ENCODE assay signal across 21 mouse cellular contexts in the genomic region with DNA sequence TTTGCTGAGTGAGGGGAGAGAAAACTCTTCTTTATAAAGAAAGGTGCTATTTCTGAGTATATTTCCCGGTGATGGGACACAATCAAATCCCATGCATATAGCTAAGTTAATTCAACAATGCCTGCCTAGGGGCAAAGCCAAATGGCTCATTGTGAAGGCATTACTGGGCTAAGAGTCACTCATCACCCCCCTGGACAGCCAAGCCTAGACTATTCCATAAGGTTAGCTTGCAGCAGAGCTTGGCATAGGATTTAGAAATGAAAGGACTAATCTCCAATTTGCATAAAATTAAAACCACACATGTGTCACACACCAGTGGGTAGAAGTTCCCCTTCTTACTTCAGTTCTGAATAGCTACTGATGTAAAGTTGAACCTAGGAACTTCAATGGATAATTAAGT.
DNase-seq lines count a peak whose midpoint lies in the region; ATAC-seq and TF ChIP-seq lines count a peak whose summit lies in the region.
"Had no signal": no experiment of that assay in that cellular context is flagged by ENCODE, and none has a peak within 500 bp of the region (broad histone marks: within the 10 kb centered on the region; RNA-seq: fewer than 3 reads in every experiment).

No protein-coding gene starts in this region.

- in situ Hi-C loops in CH12.LX (cut with MboI; ENCODE audit: low pct_ligation_motif_present, low pct_unique_long_range_greater_than_20kb, low sequenced_read_pairs): no loop called here

- no peak for TF ChIP-seq EP300 in CH12.LX (IDR thresholded peaks at IDR 0.05; ENCODE audit: low read length)

- no peak overlapping the region for H3K4me2 ChIP-seq in forebrain, embryonic 14.5 days (ENCODE audit: low read length)
- H3K4me2 ChIP-seq in forebrain, embryonic 16.5 days (ENCODE audit: low read length): no peak overlapping the region
- H3K4me2 ChIP-seq in CH12.LX (ENCODE audit: insufficient read depth, low read depth, poor library complexity, severe bottlenecking): no peak overlapping the region
- H3K4me2 ChIP-seq: forebrain, embryonic 13.5 days; heart, embryonic 12.5 days; heart, embryonic 15.5 days; hindbrain, embryonic 15.5 days had no signal

- no peak overlapping the region for H3K27ac ChIP-seq in forebrain, embryonic 14.5 days (ENCODE audit: low read depth, low read length)
- H3K27ac ChIP-seq in forebrain, embryonic 16.5 days (ENCODE audit: low read length): no peak overlapping the region
- no peak overlapping the region for H3K27ac ChIP-seq in CH12.LX (ENCODE audit: insufficient read depth, low read depth)
- H3K27ac ChIP-seq: forebrain, embryonic 13.5 days; heart, embryonic 15.5 days; hindbrain, embryonic 10.5 days; hindbrain, embryonic 15.5 days had no signal

- no peaks in the 10 kb centered on the region for H3K9me3 ChIP-seq in forebrain, embryonic 14.5 days (replicated peaks; ENCODE audit: control insufficient read depth, low read length)
- H3K9me3 ChIP-seq in forebrain, embryonic 16.5 days (ENCODE audit: control insufficient read depth, low read length): no peaks in the 10 kb centered on the region
- H3K9me3 ChIP-seq in CH12.LX (replicated peaks; ENCODE audit: low read length): no peaks in the 10 kb centered on the region
- H3K9me3 ChIP-seq: forebrain, embryonic 13.5 days; G1E; heart, embryonic 12.5 days; heart, embryonic 15.5 days; hindbrain, embryonic 10.5 days; hindbrain, embryonic 15.5 days had no signal

- TF ChIP-seq POLR2A in CH12.LX (IDR thresholded peaks at IDR 0.05; ENCODE audit: low read depth, low read length): no peak

- no peak overlapping the region for H3K4me3 ChIP-seq in forebrain, embryonic 14.5 days (ENCODE audit: low read depth, low read length)
- no peak overlapping the region for H3K4me3 ChIP-seq in forebrain, embryonic 16.5 days (replicated peaks; ENCODE audit: low read length)
- no peak overlapping the region for H3K4me3 ChIP-seq in CH12.LX (replicated peaks in 1 of 3; ENCODE audit: low read depth in 2 of 3, low read length in 2 of 3, poor library complexity in 1 of 3)
- H3K4me3 ChIP-seq: forebrain, embryonic 13.5 days; heart, embryonic 12.5 days; heart, embryonic 15.5 days; hindbrain, embryonic 10.5 days; hindbrain, embryonic 15.5 days had no signal

- H3K4me1 ChIP-seq in forebrain, embryonic 14.5 days (ENCODE audit: control insufficient read depth, insufficient read depth, low read length): no peaks in the 10 kb centered on the region
- no peaks in the 10 kb centered on the region for H3K4me1 ChIP-seq in forebrain, embryonic 16.5 days (replicated peaks; ENCODE audit: control insufficient read depth, insufficient read depth, low read length)
- H3K4me1 ChIP-seq in CH12.LX (ENCODE audit: control insufficient read depth in 1 of 2, insufficient read depth in 2 of 2): peaks cover 0 to 4% of the 10 kb centered on the region in 2 experiments; a peak in 1 of 4 replicates
- H3K4me1 ChIP-seq: heart, embryonic 12.5 days; heart, embryonic 15.5 days; hindbrain, embryonic 10.5 days; hindbrain, embryonic 15.5 days had no signal

- dilution Hi-C loops in CH12.LX (cut with MboI; ENCODE audit: extremely low pct_ligation_motif_present, extremely low pct_unique_long_range_greater_than_20kb, low sequenced_read_pairs): no loop called here

- no peak for TF ChIP-seq RAD21 in CH12.LX (IDR thresholded peaks at IDR 0.05; ENCODE audit: low read depth, low read length)

- H3K36me3 ChIP-seq in forebrain, embryonic 14.5 days (ENCODE audit: control insufficient read depth, insufficient read depth, low read length): no peaks in the 10 kb centered on the region
- H3K36me3 ChIP-seq in forebrain, embryonic 16.5 days (ENCODE audit: control insufficient read depth, insufficient read depth): no peaks in the 10 kb centered on the region
- no peaks in the 10 kb centered on the region for H3K36me3 ChIP-seq in CH12.LX (replicated peaks in 1 of 2; ENCODE audit: control insufficient read depth in 1 of 2, insufficient read depth in 1 of 2, low read length in 1 of 2)
- no peaks in the 10 kb centered on the region for H3K36me3 ChIP-seq in splenic B cell, adult 2 months (ENCODE audit: control insufficient read depth, insufficient read depth, low read length, poor library complexity, severe bottlenecking)
- H3K36me3 ChIP-seq: G1E; heart, embryonic 12.5 days; heart, embryonic 15.5 days; hindbrain, embryonic 10.5 days; hindbrain, embryonic 15.5 days had no signal

- no peaks in the 10 kb centered on the region for H3K79me2 ChIP-seq in CH12.LX (replicated peaks; ENCODE audit: control insufficient read depth, extremely low read depth, insufficient read depth, poor library complexity, severe bottlenecking)

- ATAC-seq in forebrain, embryonic 14.5 days: peak; percentile 37; the same call in 1 of the 2 replicates
- no peak for ATAC-seq in forebrain, embryonic 16.5 days
- ATAC-seq: forebrain, embryonic 13.5 days; intestine, postnatal 0 days had no signal

- H3K9ac ChIP-seq in forebrain, embryonic 14.5 days (ENCODE audit: low read length): no peak overlapping the region
- no peak overlapping the region for H3K9ac ChIP-seq in forebrain, embryonic 16.5 days (replicated peaks; ENCODE audit: low read depth, low read length)
- no peak overlapping the region for H3K9ac ChIP-seq in CH12.LX (ENCODE audit: insufficient read depth, low read depth)
- H3K9ac ChIP-seq: forebrain, embryonic 13.5 days; heart, embryonic 12.5 days; heart, embryonic 15.5 days; hindbrain, embryonic 15.5 days had no signal

- no peak for TF ChIP-seq CTCF in CH12.LX (conservative IDR thresholded peaks at IDR 0.05 in 1 of 2, IDR thresholded peaks at IDR 0.05 in 1 of 2; ENCODE audit: low read depth in 2 of 2, low read length in 2 of 2)

- no peaks in the 10 kb centered on the region for H3K27me3 ChIP-seq in forebrain, embryonic 14.5 days (replicated peaks; ENCODE audit: control insufficient read depth, insufficient read depth, low read length)
- no peaks in the 10 kb centered on the region for H3K27me3 ChIP-seq in forebrain, embryonic 16.5 days (replicated peaks; ENCODE audit: control insufficient read depth, insufficient read depth, low read length)
- peaks cover 15% of the 10 kb centered on the region for H3K27me3 ChIP-seq in CH12.LX (replicated peaks)
- no peaks in the 10 kb centered on the region for H3K27me3 ChIP-seq in splenic B cell, adult 2 months (ENCODE audit: control insufficient read depth, insufficient read depth, low read length, poor library complexity, severe bottlenecking)
- H3K27me3 ChIP-seq: forebrain, embryonic 13.5 days; heart, embryonic 12.5 days; heart, embryonic 15.5 days; hindbrain, embryonic 15.5 days had no signal

- no peak for DNase-seq in forebrain, embryonic 14.5 days (ENCODE audit: low spot score)
- DNase-seq in A20 (ENCODE audit: low read depth, low spot score) (peak; percentile 26), CH12.LX (ENCODE audit: extremely low read depth) (peak; percentile 6)
- DNase-seq in splenic B cell, adult 2 months (ENCODE audit: low read depth, low spot score): peak; percentile 4
- no peak for DNase-seq in kidney, postnatal 10 days
- DNase-seq: adrenal gland, adult 2 months; adrenal gland, postnatal 14 days; cerebellum, adult 8-10 months; gastrocnemius, postnatal 10 days; gastrocnemius, postnatal 36 days; heart, postnatal 10 days; heart, postnatal 36 days; kidney, adult 2 months had no signal

- 15% methylated on average over 1 of the region's 1 CpGs for WGBS in forebrain, embryonic 14.5 days
- WGBS in forebrain, embryonic 16.5 days: 17% methylated on average over 1 of the region's 1 CpGs

TF ChIP-seq in CH12.LX, 34 proteins besides CTCF, POLR2A, EP300 and RAD21:
- no peak for TF ChIP-seq ELF1 (IDR thresholded peaks at IDR 0.05; ENCODE audit: low read depth, low read length)

Comparison
In these comparisons a context has a peak if more than half of its experiments do, and no peak if none do; other contexts are left out.
1. DNase-seq: peak in A20 (single experiment), CH12.LX (single experiment) and splenic B cell, adult 2 months (single experiment); none in forebrain, embryonic 14.5 days (single experiment) and kidney, postnatal 10 days (single experiment).